ENCODE assay signal across 8 mouse cellular contexts in the genomic region with DNA sequence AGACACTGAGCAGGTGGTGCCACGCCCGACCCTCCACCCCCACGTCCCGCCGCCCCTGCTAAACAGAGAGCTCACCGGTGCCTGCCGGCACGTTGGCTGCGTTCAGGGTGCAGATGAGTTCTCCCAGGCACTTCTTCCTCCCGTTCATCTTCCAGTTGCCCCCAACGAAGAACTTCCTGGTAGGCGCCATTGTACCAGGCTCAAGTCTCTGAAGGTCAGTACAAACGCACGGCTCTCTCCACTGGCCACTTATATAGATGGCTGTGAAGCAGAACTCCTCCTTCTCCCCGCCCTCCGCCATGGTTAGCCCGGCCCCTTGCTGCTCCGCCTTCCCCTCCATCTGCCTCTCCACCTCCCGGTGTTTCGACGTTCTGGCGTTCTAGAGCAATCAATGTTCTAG. TPM values are rescaled to one million over a fixed set of nuclear protein-coding genes. Genes with fewer than 3 reads are reported as not detected.
DNase-seq lines count a peak whose midpoint lies in the region; ATAC-seq lines count a peak whose summit lies in the region.

Gene Tpi1 (minus strand): TSS at position 364 of the 400 bp plus-strand sequence.

- H3K27me3 ChIP-seq in hindbrain, embryonic 16.5 days (replicated peaks; ENCODE audit: control insufficient read depth, insufficient read depth, low read length): no peaks in the 10 kb centered on the region

- H3K4me1 ChIP-seq in hindbrain, embryonic 16.5 days (ENCODE audit: control insufficient read depth, insufficient read depth, low read depth, low read length): peaks cover 24% of the 10 kb centered on the region

- H3K4me3 ChIP-seq in hindbrain, embryonic 16.5 days (ENCODE audit: low read length): peak within 1 kb of the TSS; percentile 53
- H3K4me3 ChIP-seq in macrophage (ENCODE audit: inconsistent target): peak within 1 kb of the TSS; percentile 85

- H3K79me2 ChIP-seq in macrophage (ENCODE audit: inconsistent target): peaks cover 49% of the 10 kb centered on the region

- H3K9me3 ChIP-seq in hindbrain, embryonic 16.5 days (ENCODE audit: control insufficient read depth, low read length): no peaks in the 10 kb centered on the region

- H3K36me3 ChIP-seq in hindbrain, embryonic 16.5 days (ENCODE audit: control insufficient read depth, insufficient read depth, low read length): peaks cover 28% of the 10 kb centered on the region
- peaks cover 33% of the 10 kb centered on the region; the same call in 1 of the 2 replicates for H3K36me3 ChIP-seq in macrophage (ENCODE audit: inconsistent target)

- DNase-seq in R1 (ENCODE audit: low read depth, low spot score): peak; percentile 89
- DNase-seq in cerebellum, postnatal 36 days: peak; percentile 90 to 92
- peak; percentile 97 for DNase-seq in gastrocnemius, adult 18-20 months (ENCODE audit: low spot score)
- peak; percentile 86 to 90 for DNase-seq in left cerebral cortex, adult 18-20 months (ENCODE audit: low spot score in 2 of 2)
- DNase-seq in right cerebral cortex, adult 18-20 months: peak; percentile 92
- peak; percentile 72 for DNase-seq in urinary bladder, postnatal 10 days (ENCODE audit: low spot score)

- peak within 1 kb of the TSS; percentile 83 for H3K9ac ChIP-seq in hindbrain, embryonic 16.5 days (ENCODE audit: low read depth, low read length)

- H3K27ac ChIP-seq in hindbrain, embryonic 16.5 days (ENCODE audit: low read depth, low read length): peak within 1 kb of the TSS; percentile 90
- H3K27ac ChIP-seq in macrophage: peak within 1 kb of the TSS; percentile 94

- peak; percentile 85 for ATAC-seq in hindbrain, embryonic 16.5 days

- H3K4me2 ChIP-seq in hindbrain, embryonic 16.5 days (ENCODE audit: low read length): peak within 1 kb of the TSS; percentile 91

- 0% methylated on average over 22 of the region's 22 CpGs for WGBS in hindbrain, embryonic 16.5 days
- WGBS in macrophage (ENCODE audit: missing documents): 1% methylated on average over 22 of the region's 22 CpGs

RNA-seq across cellular contexts. Expression of gene Tpi1, which starts in this region (rescaled TPM):
- 1,000 to 10,000 TPM; 2,056 to 2,236 TPM for total RNA-seq in gastrocnemius, adult 18-20 months (2021)
- polyA plus RNA-seq in hindbrain, embryonic 16.5 days (2015; fragmentation: Nextera tagmentation; extraction: Ambion mirVana): 544 and 601 TPM in 2 replicates
- total RNA-seq in left cerebral cortex, adult 18-20 months (2021): 100 to 1,000 TPM; 804 to 847 TPM
- 100 to 1,000 TPM in 1 of 26 experiments, 10 to 100 TPM in 25; 11.1 to 110 (median 37.3) TPM for total RNA-seq in macrophage (2018; cell fraction: chromatin; rRNA removed)
- total RNA-seq in macrophage (2018; cell fraction: cytosol; rRNA removed): 100 to 1,000 TPM; 189 to 306 (median 240) TPM
- 100 to 1,000 TPM in 2 of 26 experiments, 10 to 100 TPM in 24; 37.9 to 113 (median 59.9) TPM for total RNA-seq in macrophage (2018; cell fraction: nucleus; rRNA removed)
- 195 to 347 TPM (median 203 TPM) in 3 replicates for polyA plus RNA-seq in macrophage (2018)

Comparison
In these comparisons a context has a peak if more than half of its experiments do, and no peak if none do; other contexts are left out.
1. Peak in every context shown above with its lines: DNase-seq, ATAC-seq, H3K4me3 ChIP-seq and H3K27ac ChIP-seq.